Mouse (Mus musculus): ENCODE results near the gene Zfyve21. TPM values are rescaled to one million over a fixed set of nuclear protein-coding genes. Genes with fewer than 3 reads are reported as not detected.
A peak's percentile ranks its signal among the peaks of the same experiment; 100 is the strongest.

The Zfyve21 gene
- total RNA-seq, 2 experiments from 2014 or later: 10.4 to 16.2 TPM

- no peak for DNase-seq
Measured at GRCm38 (mm10) chr12:111795180-111795895, 18.6 kb upstream of the Zfyve21 start.

GRCm38 (mm10) chr12:111797251-111797650 is 16.7 kb upstream of the Zfyve21 start:
- DNase-seq: no peak

More at GRCm38 (mm10) chr12:111795180-111795895, 18.6 kb upstream of the Zfyve21 start:
- intact Hi-C loops (cut with DNase I): no loop called here

GRCm38 (mm10) chr12:111798493-111798892 is 15.5 kb upstream of the Zfyve21 start:
- DNase-seq: no peak

More at GRCm38 (mm10) chr12:111797251-111797650, 16.7 kb upstream of the Zfyve21 start:
- intact Hi-C loops (cut with DNase I): no loop called here

GRCm38 (mm10) chr12:111800459-111801183 is 13.3 kb upstream of the Zfyve21 start:
- DNase-seq: no peak
- intact Hi-C loops (cut with DNase I): no loop called here

More at GRCm38 (mm10) chr12:111798493-111798892, 15.5 kb upstream of the Zfyve21 start:
- intact Hi-C loops (cut with DNase I): no loop called here

GRCm38 (mm10) chr12:111803538-111803937 is 10.4 kb upstream of the Zfyve21 start:
- intact Hi-C loops (cut with DNase I): no loop called here
- no peak for DNase-seq

GRCm38 (mm10) chr12:111808775-111809174 is 5.2 kb upstream of the Zfyve21 start:
- intact Hi-C loops (cut with DNase I): no loop called here
- no peak for DNase-seq

GRCm38 (mm10) chr12:111809762-111810161 is 4.2 kb upstream of the Zfyve21 start:
- DNase-seq: peak; percentile 75 to 82
- intact Hi-C loops (cut with DNase I): no loop called here

GRCm38 (mm10) chr12:111812075-111812474 is 1.9 kb upstream of the Zfyve21 start:
- intact Hi-C loops (cut with DNase I): loop anchor here (1.0 kb wide), 1 partner anchor 99 kb away; the partner anchor contains the start of genes Apopt1 and Bag5
- no peak for DNase-seq

- intact Hi-C loops (cut with DNase I): loop anchor here (1.0 kb wide), 1 partner anchor 99 kb away; the partner anchor contains the start of genes Apopt1 and Bag5
- no peak for DNase-seq
Measured at GRCm38 (mm10) chr12:111812611-111813010, 1.4 kb upstream of the Zfyve21 start.

- no peak for DNase-seq
- intact Hi-C loops (cut with DNase I): no loop called here
Measured at GRCm38 (mm10) chr12:111813111-111813765, 732 bp upstream of the Zfyve21 start.

- no peak for DNase-seq
- intact Hi-C loops (cut with DNase I): no loop called here
Measured at GRCm38 (mm10) chr12:111814769-111815762, 1.1 kb downstream of the Zfyve21 start.

GRCm38 (mm10) chr12:111816528-111816927 is 2.6 kb downstream of the Zfyve21 start:
- intact Hi-C loops (cut with DNase I): no loop called here
- peak in 1 of 2 experiments; percentile 22 for DNase-seq

- intact Hi-C loops (cut with DNase I): no loop called here
Measured at GRCm38 (mm10) chr12:111816967-111817366, 3.0 kb downstream of the Zfyve21 start.

GRCm38 (mm10) chr12:111817991-111818390 is 4.0 kb downstream of the Zfyve21 start:
- intact Hi-C loops (cut with DNase I): no loop called here
- DNase-seq: no peak

More at GRCm38 (mm10) chr12:111816967-111817366, 3.0 kb downstream of the Zfyve21 start:
- no peak for DNase-seq

GRCm38 (mm10) chr12:111819936-111820335 is 6.0 kb downstream of the Zfyve21 start:
- intact Hi-C loops (cut with DNase I): no loop called here
- no peak for DNase-seq

- intact Hi-C loops (cut with DNase I): no loop called here
- DNase-seq: no peak
Measured at GRCm38 (mm10) chr12:111820708-111821107, 6.7 kb downstream of the Zfyve21 start.

GRCm38 (mm10) chr12:111821931-111822330 is 8.0 kb downstream of the Zfyve21 start:
- no peak for DNase-seq
- intact Hi-C loops (cut with DNase I): no loop called here

GRCm38 (mm10) chr12:111827556-111827955 is 13.6 kb downstream of the Zfyve21 start:
- intact Hi-C loops (cut with DNase I): no loop called here
- no peak for DNase-seq

- no peak for DNase-seq
- intact Hi-C loops (cut with DNase I): no loop called here
Measured at GRCm38 (mm10) chr12:111829447-111829846, 15.5 kb downstream of the Zfyve21 start.

- intact Hi-C loops (cut with DNase I): no loop called here
- no peak for DNase-seq
Measured at GRCm38 (mm10) chr12:111829954-111830353, 16.0 kb downstream of the Zfyve21 start.
